15 mouse cellular contexts compared by ENCODE assay signal in the genomic region with DNA sequence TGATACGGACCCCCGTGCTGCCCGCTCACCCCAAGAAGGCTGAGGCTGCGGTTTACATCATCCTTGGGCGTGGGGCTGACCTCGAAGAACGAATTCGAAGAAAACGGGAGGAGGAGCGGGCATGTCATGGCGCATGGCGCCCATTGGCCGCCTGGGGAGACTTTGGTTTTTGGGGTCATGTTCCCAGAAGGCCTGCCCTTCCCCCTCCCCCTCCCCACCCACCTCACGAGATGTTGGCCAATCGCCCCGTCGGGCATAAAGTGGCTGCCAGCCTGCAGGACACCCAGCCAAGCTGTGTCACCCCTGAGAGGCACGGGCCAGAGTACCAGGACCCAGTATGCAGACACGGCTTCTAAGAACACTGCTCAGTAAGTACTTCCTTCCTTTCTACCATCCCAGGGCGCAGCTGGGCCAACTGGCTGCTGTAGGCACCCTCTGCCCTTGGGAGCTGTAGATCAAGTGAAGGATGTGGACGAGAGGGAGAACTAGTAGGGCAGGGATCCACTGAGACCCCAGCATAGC. TPM values are rescaled to one million over a fixed set of nuclear protein-coding genes. Genes with fewer than 3 reads are reported as not detected.
DNase-seq lines count a peak whose midpoint lies in the region; ATAC-seq lines count a peak whose summit lies in the region.
"Had no signal": no experiment of that assay in that cellular context is flagged by ENCODE, and none has a peak within 500 bp of the region (broad histone marks: within the 10 kb centered on the region; RNA-seq: fewer than 3 reads in every experiment).

No protein-coding gene starts in this region.

- peaks cover 6% of the 10 kb centered on the region; the same call in 1 of the 2 replicates for H3K27me3 ChIP-seq in liver, embryonic 12.5 days (replicated peaks)
- no peaks in the 10 kb centered on the region for H3K27me3 ChIP-seq in liver, embryonic 16.5 days (ENCODE audit: control insufficient read depth, insufficient read depth, low read depth, low read length)
- H3K27me3 ChIP-seq: embryonic facial prominence, embryonic 13.5 days had no signal

- H3K9ac ChIP-seq in liver, embryonic 12.5 days: no peak overlapping the region
- H3K9ac ChIP-seq in liver, embryonic 16.5 days (ENCODE audit: low read depth, low read length): no peak overlapping the region
- H3K9ac ChIP-seq: embryonic facial prominence, embryonic 13.5 days; heart, embryonic 13.5 days had no signal

- no peak for ATAC-seq in liver, embryonic 12.5 days
- ATAC-seq in liver, embryonic 16.5 days (ENCODE audit: low read depth): no peak

- peaks cover 69% of the 10 kb centered on the region for H3K4me1 ChIP-seq in liver, embryonic 12.5 days
- peaks cover 32% of the 10 kb centered on the region for H3K4me1 ChIP-seq in liver, embryonic 16.5 days (ENCODE audit: control insufficient read depth, low read depth, low read length)
- H3K4me1 ChIP-seq: embryonic facial prominence, embryonic 13.5 days; limb, embryonic 10.5 days had no signal

- 0 out of 2 replicates have a peak overlapping the region, but pooled peaks have one; percentile 65 for H3K27ac ChIP-seq in liver, embryonic 12.5 days
- peak overlapping the region; percentile 39; the same call in 1 of the 2 replicates for H3K27ac ChIP-seq in liver, embryonic 16.5 days (ENCODE audit: low read length)
- H3K27ac ChIP-seq: embryonic facial prominence, embryonic 13.5 days; heart, embryonic 13.5 days; layer of hippocampus, adult 2 months; limb, embryonic 10.5 days had no signal

- H3K9me3 ChIP-seq in liver, embryonic 12.5 days (replicated peaks): no peaks in the 10 kb centered on the region
- H3K9me3 ChIP-seq in liver, embryonic 16.5 days (replicated peaks; ENCODE audit: control insufficient read depth, low read length): no peaks in the 10 kb centered on the region
- H3K9me3 ChIP-seq: heart, embryonic 13.5 days; limb, embryonic 10.5 days had no signal

- DNase-seq in liver (no peak), MEL-GATA-1-ER (ENCODE audit: extremely low read depth, low read depth) (peak; percentile 64)
- DNase-seq in thymus, postnatal 25 days: peak; percentile 50
- no peak for DNase-seq in embryo, embryonic 10 days (ENCODE audit: low spot score)
- DNase-seq in retina, embryonic 14.5 days (ENCODE audit: low spot score): no peak
- DNase-seq in cerebellum, adult 18-20 months: no peak
- DNase-seq: cerebellum, adult 11-12 months; kidney, adult 11 months had no signal

- no peak overlapping the region for H3K4me3 ChIP-seq in liver, embryonic 12.5 days
- H3K4me3 ChIP-seq in liver, embryonic 16.5 days (ENCODE audit: low read depth, low read length): peak overlapping the region; percentile 43
- H3K4me3 ChIP-seq: embryonic facial prominence, embryonic 13.5 days; heart, embryonic 13.5 days; layer of hippocampus, adult 2 months; limb, embryonic 10.5 days had no signal

- H3K36me3 ChIP-seq in liver, embryonic 12.5 days: peaks cover 26% of the 10 kb centered on the region
- H3K36me3 ChIP-seq in liver, embryonic 16.5 days (ENCODE audit: control insufficient read depth, insufficient read depth): no peaks in the 10 kb centered on the region
- H3K36me3 ChIP-seq: embryonic facial prominence, embryonic 13.5 days; heart, embryonic 13.5 days; limb, embryonic 10.5 days had no signal

- WGBS in liver, embryonic 12.5 days (ENCODE audit: insufficient replicate concordance): 75% methylated on average over 21 of the region's 21 CpGs
- 62% methylated on average over 21 of the region's 21 CpGs for WGBS in liver, embryonic 16.5 days (ENCODE audit: insufficient replicate concordance)

- peak overlapping the region; percentile 58 for H3K4me2 ChIP-seq in liver, embryonic 12.5 days
- peak overlapping the region; percentile 47 for H3K4me2 ChIP-seq in liver, embryonic 16.5 days (ENCODE audit: low read depth, low read length)
- H3K4me2 ChIP-seq: embryonic facial prominence, embryonic 13.5 days; heart, embryonic 13.5 days had no signal

RNA-seq across cellular contexts. Expression of gene Osm, which starts 0.4 kb away (rescaled TPM):
- 0.48 and 0.55 TPM in 2 replicates for polyA plus RNA-seq in liver, embryonic 12.5 days (2016; fragmentation: Nextera tagmentation; extraction: Ambion mirVana)
- polyA plus RNA-seq in liver, embryonic 16.5 days (2015; fragmentation: Nextera tagmentation; extraction: Ambion mirVana): 0.40 and 0.53 TPM in 2 replicates
- polyA plus RNA-seq: embryonic facial prominence, embryonic 13.5 days; heart, embryonic 13.5 days; limb, embryonic 10.5 days had no signal

RNA-seq across cellular contexts. Expression of gene Castor1, which starts 18.6 kb away (rescaled TPM):
- 2.1 and 2.3 TPM in 2 replicates for polyA plus RNA-seq in liver, embryonic 12.5 days (2016; fragmentation: Nextera tagmentation; extraction: Ambion mirVana)
- 1.2 and 1.7 TPM in 2 replicates for polyA plus RNA-seq in liver, embryonic 16.5 days (2015; fragmentation: Nextera tagmentation; extraction: Ambion mirVana)

RNA-seq across cellular contexts. Expression of gene Lif, which starts 20.8 kb away (rescaled TPM):
- not detected in 2 replicates for polyA plus RNA-seq in liver, embryonic 12.5 days (2016; fragmentation: Nextera tagmentation; extraction: Ambion mirVana)
- 0.02 TPM in 1 of 2 replicates, not detected in the other for polyA plus RNA-seq in liver, embryonic 16.5 days (2015; fragmentation: Nextera tagmentation; extraction: Ambion mirVana)
- polyA plus RNA-seq: neural tube, embryonic 14.5 days had no signal

RNA-seq across cellular contexts. Expression of gene Tbc1d10a, which starts 50.0 kb away (rescaled TPM):
- polyA plus RNA-seq in liver, embryonic 12.5 days (2016; fragmentation: Nextera tagmentation; extraction: Ambion mirVana): 9.8 and 10.7 TPM in 2 replicates
- 6.5 and 6.6 TPM in 2 replicates for polyA plus RNA-seq in liver, embryonic 16.5 days (2015; fragmentation: Nextera tagmentation; extraction: Ambion mirVana)

Comparison
In these comparisons a context has a peak if more than half of its experiments do, and no peak if none do; other contexts are left out.
1. DNase-seq: peak in MEL-GATA-1-ER (single experiment) and thymus, postnatal 25 days (single experiment); none in liver (single experiment), embryo, embryonic 10 days (single experiment), retina, embryonic 14.5 days (single experiment) and cerebellum, adult 18-20 months (0 of 2).